Mouse (Mus musculus) MEL (cell line): ENCODE measurements around the gene Arnt.

ENCODE experiments used
- EP300 ChIP-seq, 2 experiments: IDR thresholded peaks; 2 replicates each; pipeline ENCODE4 v1.6.1; 2011; ENCODE audit warnings: improper control_type of control experiment in 2 of 2, low read length in 2 of 2, low read depth in 1 of 2, mild to moderate bottlenecking in 1 of 2
- MAZ ChIP-seq: IDR thresholded peaks from 2 replicates; pipeline ENCODE4 v1.6.1; 2012; ENCODE audit warnings: low read depth, mild to moderate bottlenecking, inconsistent platforms, low read length, improper control_type of control experiment
- MXI1 ChIP-seq: IDR thresholded peaks from 2 replicates; pipeline ENCODE4 v1.6.1; 2011; ENCODE audit warnings: mild to moderate bottlenecking, low read depth, low read length, improper control_type of control experiment
- USF1 ChIP-seq: IDR thresholded peaks from 2 replicates; pipeline ENCODE4 v1.6.1; 2014; ENCODE audit warnings: low read depth, mild to moderate bottlenecking, inconsistent platforms, low read length, improper control_type of control experiment, moderate library complexity

- TF ChIP-seq MXI1 (no peak), EP300 (IDR thresholded peaks at IDR 0.05; ENCODE audit: low read depth in 1 of 2, low read length in 2 of 2) (no peak), MAZ (no peak), USF1 (no peak)
These were observed 64.8 kb downstream of the Arnt start, which contains the start of gene Ctsk for GRCm38 (mm10) chr3:95499024-95499423.
